Mouse (Mus musculus) brain, embryonic 14.5 days (tissue): ENCODE data around the gene Med12l.

Source experiments
- CTCF ChIP-seq: fragments of 200-500 bp; IDR thresholded peaks from 2 replicates; pipeline ENCODE4 v1.5.1; 2012; ENCODE audit warnings: inconsistent platforms, mild to moderate bottlenecking, moderate library complexity, borderline replicate concordance; ENCODE audit not compliant: insufficient read depth, insufficient read length; ENCODE audit errors: extremely low read depth
- POLR2A ChIP-seq: fragments of 200-500 bp; IDR thresholded peaks from 2 replicates; pipeline ENCODE4 v1.6.1; 2012; ENCODE audit warnings: mild to moderate bottlenecking, inconsistent platforms, borderline replicate concordance; ENCODE audit not compliant: poor library complexity, insufficient read depth, insufficient read length, severe bottlenecking; ENCODE audit errors: extremely low read depth

GRCm38 (mm10) chr3:59104462-59104861 is 98.8 kb downstream of the Med12l start:
- TF ChIP-seq CTCF (no peak), POLR2A (no peak)
